Mouse (Mus musculus) c-Kit-positive CD71-positive TER-119-positive erythroid progenitor cells, embryonic 14.5 days (primary cell): Measurements from ENCODE around the gene Echdc2.
A peak's percentile ranks its signal among the peaks of the same experiment; 100 is the strongest.
"Not testable (repeated sequence)": the region's sequence is repeated elsewhere in the genome, so short reads cannot be mapped to it uniquely, and the experiment has no call there.

ENCODE experiments used
- DNase-seq: peaks from one replicate; pipeline ENCODE4 v3.0.0-alpha.2; 2013; ENCODE audit warnings: low spot score

Echdc2 gene

DNA sequence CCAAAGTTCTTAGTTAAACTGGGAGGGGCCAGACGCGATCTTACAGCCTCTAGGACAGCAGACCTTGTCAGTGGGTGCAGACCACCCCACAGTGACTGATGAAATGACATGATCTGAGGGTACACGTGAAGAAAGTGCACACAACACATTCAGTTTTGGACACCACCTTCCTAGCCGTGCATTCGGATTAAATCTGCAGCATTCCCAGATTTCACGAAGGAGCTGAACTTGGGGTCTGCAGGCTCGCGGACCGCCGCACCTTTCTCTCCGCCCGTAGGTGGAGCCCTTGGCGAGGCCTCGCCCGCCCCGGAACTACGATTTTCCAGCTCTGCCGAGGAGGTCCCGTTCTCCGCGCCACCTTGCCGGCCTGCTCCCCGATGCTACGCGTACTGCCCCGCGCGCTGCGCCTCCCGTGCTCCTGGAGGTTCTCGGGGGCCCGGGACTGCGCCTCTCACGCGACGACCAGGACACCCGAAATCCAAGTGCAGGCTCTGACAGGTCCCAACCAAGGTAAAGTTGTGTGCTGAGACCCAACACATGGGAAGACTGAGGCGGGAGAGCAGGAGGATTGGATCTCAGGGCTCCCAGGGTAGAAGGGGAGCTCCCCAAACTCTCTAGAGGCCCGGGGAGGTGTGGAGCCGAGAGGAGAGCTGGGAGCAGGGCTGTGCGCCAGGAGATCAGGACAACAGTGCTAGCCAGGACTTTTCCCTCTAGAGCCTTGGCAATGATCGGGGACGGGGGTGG is at the start of gene Echdc2:
Gene Echdc2, plus strand, starts transcription at position 286 of the 744 bp plus-strand sequence.
- no peak for DNase-seq

DNA sequence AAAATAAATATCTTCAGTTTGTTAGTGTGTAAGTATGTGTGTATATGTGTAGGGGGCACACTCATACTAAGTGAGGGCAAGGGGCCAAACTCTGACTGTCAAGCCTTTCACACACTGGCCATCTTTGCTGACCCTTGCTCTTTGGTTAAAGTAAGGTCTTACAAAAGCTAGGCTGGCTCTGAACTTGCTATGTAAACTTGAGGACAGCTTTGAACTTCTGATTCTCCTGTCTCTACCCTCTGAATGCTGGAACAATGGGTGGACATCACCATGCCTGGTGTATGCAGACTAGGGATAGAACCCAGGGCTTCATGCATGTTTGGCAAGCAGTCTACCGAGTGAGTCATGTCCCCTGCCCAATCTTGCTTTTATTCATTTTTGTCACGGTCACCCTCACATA is 48.8 kb upstream of the Echdc2 start:
- no peak for DNase-seq

DNA sequence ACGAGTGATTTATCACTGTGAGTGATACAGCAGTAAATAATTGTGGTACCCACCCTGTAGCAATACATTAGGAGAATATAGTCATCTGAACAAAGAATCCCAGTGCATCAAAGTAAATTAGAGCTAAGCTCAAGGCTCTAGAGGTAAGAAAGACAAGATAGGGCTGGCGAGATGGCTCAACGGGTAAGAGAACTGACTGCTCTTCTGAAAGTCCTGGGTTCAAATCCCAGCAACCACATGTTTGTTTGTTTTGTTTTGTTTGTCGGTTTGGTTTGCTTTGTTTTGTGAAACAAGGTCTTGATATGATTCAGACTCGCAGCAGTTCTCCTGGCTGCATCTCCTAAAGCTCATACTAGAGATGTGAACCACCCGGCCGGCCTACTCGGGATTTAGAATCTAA is 47.7 kb upstream of the Echdc2 start:
- no peak for DNase-seq

DNA sequence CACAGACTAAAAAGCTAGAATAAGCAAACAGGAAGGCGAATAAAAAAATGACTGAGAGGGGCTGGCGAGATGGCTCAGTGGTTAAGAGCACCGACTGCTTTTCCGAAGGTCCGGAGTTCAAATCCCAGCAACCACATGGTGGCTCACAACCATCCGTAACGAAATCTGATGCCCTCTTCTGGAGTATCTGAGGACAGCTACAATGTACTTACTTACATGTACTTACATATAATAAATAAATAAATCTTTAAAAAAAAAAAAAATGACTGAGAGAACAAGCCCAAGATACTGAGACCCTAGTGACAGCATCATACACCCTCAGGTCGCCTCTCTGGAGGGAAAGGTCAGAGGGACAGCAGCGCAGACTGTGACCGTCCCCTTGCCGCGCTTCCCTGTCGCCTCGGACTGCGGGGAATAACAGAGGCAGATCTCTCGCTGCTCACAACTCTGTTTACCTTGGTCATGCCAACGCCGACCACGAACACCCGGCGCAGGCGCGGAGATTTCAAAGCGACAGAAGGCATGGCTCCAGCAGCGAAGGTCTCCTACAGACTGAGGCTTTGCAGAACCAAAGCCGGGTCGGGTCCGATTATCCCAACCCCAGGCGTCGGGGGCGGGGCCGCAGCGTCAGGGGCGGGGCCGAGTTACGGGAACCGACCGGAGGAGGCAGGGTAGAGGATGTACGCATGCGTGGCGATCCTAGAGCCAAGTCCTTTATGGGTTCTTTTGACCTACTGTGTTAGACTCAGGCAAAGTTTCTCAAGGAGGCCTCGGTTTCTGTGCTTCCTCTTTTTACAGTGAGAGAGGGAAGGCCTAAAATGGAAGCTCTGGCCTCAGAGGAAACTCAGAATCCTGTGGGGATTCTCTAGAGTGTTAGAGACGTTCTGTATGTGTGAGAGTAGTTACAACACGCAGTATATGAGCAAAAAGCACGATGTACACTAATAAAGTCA is 47.0 kb upstream of the Echdc2 start:
- peak; percentile 89 for DNase-seq

DNA sequence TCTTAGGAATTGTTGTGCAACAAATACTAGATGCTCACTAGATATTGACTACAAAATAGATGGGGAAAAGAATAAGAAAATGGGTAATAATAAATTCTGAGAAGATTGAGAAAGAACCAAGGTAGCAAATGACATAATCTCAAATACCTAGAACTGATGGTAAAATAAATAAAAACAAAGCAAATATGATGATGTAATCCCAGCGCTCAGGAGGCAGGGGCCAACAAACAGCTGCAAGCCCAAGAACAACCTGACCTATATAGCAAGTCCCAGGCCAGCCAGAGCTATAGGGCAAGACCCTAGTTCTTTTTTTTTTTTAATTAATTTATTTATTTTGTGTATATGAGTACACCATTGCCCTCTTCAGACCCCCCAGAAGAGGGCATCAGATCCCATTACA is 41.1 kb upstream of the Echdc2 start:
- no peak for DNase-seq

DNA sequence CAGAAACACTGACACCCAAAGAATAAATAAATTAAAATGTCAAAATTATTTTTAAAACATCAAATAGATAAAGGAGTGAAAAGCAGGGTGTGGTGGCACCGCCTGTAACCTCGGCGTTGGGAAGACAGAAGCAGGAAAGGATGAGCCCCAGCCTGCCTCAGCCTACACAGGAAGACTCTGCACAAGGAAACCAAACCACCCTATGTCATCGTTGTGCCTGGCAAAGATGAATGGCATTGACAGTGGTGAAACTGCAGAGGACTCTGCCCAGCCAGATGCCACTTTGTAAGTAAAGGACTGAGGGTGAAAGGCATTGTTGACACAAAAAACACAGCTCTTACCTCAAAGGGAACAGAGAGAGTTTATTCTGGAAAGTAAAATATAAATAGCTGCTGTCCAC is 39.0 kb upstream of the Echdc2 start:
- no peak for DNase-seq

DNA sequence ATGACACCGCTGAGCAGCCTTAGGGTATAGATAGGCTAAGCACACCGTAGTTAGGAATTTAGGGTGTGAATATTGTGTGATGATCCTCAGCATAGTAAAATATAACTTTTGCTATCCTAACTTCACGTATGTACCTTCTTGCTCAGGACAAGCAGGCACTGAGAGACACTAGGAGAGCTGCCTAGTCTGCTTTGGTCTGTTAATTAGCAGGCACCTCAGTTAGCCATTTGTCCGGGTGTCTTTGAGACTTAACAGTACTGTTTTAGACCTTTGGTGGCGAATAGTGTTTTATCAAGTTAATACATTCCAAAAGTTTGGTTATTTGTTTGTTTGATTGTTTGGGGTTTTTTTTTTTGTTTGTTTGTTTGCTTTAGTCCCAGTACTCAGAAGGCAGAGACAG is 37.7 kb upstream of the Echdc2 start:
- DNase-seq = no peak

DNA sequence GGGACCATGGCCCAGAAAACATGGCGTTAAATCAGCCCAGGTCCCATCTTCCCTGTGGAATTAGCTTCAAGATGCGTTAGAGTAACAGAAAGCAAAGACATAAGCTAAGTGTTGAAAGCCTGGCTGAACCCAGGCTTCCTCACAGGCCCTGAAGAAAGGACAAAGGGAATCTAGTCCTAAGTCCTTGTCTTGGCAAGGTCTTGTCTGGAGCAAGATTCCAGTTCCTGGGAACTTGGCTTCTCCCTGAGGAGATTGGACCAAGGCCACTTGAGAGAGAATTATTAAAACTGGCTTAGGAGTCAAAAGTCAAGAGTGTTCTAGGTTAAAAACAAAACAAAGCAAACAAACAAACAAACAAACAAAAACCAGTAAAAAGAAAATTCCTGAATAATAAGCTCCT is 36.9 kb upstream of the Echdc2 start:
- DNase-seq = no peak

DNA sequence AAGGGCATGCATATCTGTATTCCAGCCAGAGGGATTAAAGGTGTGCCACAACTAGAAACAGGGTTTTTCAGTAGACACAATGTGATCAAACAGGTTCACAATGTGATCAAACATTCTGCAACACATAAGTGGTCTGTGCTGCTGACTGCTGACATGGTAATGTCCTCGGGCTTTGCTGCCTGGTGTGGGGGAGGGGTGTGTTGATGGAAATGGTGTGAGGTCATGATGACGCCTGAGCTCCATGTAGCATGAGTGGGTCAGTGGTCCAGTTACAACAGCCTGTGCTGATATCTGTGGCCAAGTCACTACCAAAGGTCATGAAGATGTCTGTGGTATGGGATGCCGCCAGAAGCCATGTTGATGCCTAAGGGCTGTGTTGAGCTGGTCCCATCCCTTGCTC is 34.8 kb upstream of the Echdc2 start:
- DNase-seq = no peak

DNA sequence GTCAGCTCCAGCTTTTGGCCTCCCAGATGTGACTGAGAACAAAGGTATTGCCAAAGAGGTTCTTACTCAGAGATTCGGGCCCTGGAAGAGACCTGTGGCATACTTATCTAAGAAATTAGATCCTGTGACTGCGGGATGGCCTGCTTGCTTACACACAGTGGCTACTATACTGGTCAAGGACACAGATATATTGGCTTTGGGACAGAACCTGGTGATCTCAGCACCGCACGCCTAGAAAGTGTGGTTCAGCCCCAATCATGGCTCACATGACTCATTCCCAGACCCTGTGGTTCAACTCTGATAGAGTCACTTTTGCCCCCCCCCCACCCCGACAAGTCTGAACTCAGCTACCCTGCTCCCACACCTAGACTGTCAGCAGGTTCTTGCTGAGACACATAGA is 28.3 kb upstream of the Echdc2 start:
- no peak for DNase-seq

DNA sequence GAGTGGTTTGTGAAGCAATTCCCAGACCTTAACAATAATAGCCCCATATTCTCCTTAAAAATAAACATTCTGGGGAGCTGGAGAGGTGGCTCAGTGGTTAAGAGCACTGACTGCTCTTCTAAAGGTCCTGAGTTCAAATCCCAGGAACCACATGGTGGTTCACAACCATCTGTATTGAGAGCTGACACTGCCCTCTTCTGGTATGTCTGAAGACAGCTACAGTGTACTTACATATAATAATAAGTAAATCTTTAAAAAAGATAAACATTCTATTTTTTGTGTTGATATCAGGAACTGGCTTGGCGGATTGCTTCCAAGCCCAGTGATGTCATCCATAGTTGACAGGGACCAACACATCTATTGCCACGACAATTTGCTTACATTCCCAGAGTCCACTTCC is 22.1 kb upstream of the Echdc2 start:
- not testable (repeated sequence) for DNase-seq

DNA sequence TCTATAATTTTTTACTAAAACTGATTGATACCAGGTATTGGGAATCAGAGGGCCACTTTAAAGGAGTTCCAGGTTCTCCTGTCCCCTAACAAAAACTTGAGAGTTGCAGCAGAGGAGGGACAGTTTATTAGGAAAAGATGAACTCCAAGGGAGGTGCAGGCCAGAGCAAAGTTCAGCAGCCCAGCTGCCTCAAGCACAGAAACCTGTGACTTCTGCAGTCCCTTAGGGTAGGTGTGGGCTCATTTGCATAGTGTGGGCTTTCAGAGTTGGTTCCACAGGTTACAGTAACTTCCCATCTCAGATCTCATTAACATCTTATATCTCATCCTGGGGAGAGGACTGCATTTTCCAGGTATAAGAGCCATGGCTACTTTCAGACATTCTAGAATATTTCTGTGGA is 21.5 kb upstream of the Echdc2 start:
- DNase-seq = no peak

DNA sequence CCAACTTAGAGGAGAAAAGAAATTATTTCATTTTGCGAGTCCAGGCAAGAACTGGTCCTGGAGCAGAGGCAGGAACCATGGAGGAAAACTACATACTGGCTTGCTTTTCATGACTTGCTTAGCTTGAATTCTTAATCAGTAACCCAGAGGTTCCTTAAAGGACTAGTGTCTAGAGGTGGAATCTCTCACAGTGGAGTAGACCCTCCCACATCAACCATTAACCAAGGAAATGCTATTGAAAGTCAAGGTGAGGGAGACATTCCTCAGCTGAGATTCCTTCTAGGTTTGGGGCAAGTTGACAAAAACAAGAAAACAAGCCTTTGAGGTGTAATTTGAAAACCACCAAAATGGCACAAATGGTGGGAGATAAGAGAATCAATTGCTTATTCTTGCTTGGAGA is 20.4 kb upstream of the Echdc2 start, which contains the start of gene Scp2:
Gene Scp2, minus strand, starts transcription at position 119 of the 400 bp plus-strand sequence.
- DNase-seq = no peak

DNA sequence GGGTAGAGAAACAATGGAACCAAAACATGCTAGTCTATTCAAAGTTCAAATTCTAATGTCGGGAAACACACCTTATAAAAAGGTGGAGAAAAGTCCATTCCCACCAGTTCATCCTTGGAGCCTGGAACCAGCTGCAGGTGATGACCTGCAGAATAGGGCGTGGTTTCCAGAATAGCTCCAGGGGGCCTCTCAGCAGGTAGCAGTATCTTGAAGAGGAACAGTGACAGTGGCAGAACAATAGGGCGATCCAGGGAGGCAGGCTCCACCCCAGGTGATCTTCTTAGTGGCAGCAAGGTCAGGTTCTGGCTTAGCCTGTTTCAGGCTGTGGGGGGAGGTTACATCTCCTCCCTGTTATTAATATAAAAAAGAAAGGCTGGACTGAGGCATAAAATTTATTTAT is 19.7 kb upstream of the Echdc2 start:
- not testable (repeated sequence) for DNase-seq

DNA sequence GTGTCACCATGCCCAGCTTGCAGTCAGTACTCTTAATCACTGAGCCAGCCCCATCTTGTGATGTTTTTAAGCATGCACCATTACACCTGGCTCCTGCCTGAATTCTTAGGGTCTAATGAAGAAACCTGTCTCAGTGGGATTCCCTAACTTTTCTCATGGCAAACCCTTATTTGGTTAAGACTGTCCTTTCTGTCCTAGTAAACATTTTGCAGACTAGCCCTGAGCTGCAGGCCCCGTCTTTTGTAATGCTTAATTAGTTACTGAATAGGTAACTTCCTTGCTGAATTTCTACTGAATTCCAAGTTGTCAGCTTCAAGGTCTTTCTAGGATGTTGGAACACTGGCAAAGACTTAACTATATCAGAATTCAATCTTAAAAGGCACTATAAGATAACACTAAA is 10.1 kb upstream of the Echdc2 start:
- not testable (repeated sequence) for DNase-seq

DNA sequence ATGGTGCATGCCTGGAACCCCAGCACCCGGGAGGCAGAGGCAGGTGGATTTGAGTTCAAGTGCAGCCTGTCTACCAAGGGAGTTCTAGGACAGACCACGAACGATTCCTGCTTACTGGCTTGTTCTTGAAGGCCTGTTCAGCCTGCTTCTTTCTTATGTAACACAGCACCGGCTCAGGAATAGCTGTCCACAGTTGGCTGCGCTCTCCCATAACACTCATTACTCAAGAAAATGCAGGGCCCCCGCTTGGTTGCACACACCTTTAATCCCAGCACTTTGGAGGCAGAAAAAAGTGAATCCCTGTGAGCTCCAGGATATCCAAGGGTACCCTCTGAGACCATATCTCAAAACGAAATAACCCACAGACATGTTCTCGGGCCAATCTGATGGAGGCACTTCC is 3.3 kb upstream of the Echdc2 start:
- no peak for DNase-seq

DNA sequence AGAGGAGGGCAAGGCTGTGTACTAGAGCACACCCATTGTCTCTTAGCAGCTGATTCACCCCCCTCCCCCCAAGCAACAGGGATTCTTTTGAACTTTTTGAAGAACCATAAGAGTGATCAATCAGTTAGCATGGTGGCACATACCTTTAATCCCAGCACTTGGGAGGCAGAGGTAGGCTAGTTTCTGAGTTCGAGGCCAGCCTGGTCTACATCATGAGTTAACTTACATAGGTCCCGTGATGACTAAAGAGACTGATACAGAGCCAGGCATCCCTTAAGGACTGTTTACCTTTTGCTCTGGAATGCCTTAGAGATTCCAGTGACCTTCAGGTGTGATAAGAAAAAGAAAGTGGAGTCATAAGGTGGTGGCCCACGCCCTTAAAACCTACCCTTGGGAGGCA is 1.9 kb upstream of the Echdc2 start:
- DNase-seq = no peak

DNA sequence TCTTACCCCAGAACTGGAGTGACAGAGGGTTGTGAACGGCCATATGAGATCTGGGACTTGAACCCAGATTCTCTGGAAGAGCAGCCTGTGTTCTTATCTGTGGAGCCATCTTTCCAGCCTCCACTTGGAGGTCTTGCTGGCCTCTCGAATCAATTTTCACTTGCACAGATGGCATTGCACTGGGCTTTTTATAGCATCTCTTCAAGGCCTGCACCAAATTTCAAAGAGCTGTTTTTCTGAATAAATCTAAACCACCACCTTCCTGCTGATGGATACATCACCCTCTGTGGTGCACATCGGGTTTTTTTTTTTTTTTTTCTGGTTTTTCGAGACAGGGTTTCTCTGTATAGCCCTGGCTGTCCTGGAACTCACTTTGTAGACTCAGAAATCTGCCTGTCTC is 1.6 kb downstream of the Echdc2 start:
- no peak for DNase-seq

DNA sequence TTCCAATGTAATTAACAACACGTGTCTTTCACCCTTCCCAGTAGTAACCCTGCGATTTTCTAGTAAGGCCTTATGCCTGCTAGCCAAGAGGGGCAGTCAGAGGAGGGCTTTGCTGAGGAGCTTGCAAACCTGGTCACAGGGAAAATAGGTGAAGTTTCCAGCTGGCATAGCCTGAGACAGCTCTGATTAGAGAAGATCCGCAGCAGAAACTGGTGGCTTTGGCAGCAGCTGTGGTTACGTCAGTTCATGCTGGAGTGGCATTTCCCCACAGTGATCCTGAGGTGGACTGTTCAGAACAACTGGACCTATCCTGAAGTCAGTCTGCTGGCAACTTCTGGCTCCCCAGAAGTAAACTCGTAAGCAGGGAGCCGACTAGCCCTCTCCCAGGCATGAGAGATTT is 2.8 kb downstream of the Echdc2 start:
- DNase-seq = no peak

DNA sequence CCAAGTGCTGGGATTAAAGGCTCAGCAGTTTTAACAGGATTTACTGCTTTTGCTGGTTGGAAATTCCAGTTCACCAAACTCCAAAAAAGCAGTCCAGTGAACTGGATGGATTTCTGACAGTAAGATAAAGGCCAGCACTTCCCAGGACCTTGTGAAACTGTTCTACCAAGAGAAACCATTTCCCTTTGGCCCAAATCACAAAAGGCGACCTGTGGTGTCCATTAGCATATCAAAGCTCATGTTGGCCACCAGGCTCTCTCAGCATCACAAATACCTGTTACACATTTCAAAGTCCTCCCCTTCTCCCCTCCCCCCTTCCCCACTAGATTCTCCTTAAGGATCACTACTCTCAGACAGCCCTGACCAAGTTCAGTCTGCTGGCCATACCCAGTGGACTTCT is 17.0 kb downstream of the Echdc2 start:
- DNase-seq = no peak

DNA sequence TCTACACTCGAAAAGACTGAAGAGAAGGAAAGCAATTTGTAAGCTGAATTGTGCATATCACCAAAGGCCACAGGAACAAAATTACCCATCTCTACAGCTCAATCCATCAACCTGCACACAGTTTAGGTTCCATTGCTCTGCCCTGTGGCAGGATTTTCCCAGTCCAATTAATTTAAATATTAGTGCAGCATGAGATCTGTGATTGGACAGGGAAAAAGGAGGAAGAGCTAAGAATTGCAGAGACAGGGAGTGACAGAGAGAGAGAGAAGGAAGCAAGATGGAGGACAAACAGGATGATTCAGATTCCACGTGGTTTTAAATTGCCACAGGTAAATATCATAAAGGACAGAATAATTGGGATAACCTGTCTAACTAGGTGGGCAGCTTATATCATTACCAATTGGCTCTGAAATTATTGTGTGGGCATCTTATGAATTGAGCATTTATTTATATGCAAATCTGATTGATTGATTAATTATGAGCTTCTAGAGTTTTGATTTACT is 27.6 kb downstream of the Echdc2 start:
- DNase-seq = no peak

DNA sequence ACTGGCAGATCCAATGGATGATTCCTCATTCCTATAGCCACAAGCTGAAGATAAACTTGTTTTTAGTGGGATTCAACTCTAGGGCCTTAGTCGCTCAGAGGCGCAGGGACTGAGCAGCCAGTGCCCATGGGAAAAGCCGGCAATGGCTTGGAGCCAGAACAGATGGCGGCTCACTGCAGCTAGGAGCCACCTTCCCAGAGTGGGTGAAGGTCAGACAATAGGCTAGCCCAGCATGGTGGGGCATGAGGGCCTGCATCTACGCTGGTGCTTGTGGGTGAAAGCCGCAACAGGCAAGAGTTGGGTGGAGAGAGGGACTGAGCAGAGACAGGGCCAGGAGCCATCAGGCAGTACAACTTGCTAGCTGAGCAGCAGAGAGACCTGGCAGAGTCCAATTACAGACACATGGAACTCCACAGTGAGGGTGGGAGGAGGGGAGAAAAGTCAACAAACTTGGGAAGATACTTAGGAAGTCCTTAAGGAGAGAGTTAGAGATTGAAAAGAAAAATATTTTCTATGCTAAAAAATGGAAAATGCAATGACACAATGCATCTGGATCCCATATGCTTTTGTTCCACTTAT is 31.1 kb downstream of the Echdc2 start:
- DNase-seq = no peak

DNA sequence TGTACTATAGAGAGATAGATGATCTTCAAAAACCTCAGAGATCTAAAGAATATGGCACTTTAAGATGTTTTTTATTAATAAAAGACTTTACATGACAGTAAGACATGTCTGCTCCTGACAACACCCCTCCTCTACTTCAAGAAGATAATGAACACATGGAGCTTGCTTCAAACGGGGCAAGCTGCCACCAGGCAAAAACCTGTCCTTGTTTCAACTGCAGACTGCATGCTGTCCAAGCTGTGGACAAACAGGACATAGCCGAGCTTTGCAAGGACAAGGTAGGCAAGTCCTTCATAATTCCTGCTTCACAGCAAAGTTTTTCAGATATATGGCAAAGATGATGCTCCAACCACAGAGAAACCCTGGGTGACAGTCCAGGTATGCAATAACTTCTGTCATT is 34.0 kb downstream of the Echdc2 start:
- DNase-seq = no peak
